In the genomic region with DNA sequence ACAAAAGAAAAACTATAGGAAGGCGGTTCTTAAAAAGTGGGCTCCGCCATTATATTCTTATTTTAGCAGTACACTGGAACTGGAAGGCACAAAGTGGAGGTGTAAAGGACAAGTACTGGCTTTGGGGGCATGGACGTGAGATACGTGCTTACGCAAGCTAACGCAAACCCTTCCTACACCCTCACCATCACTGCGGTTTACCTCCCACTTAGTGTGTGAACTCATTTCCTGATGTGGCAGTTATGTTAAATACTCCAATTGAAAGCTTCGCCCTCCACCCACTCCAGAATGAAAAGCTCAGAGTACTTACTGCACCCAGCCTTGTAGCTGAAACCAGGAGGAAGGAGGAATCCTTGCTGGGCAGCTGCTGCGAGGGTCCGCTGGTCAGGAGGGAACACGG, we compare ENCODE assay signal across 26 mouse cellular contexts.
"Had no signal": no experiment of that assay in that cellular context is flagged by ENCODE, and none has a peak within 500 bp of the region (broad histone marks: within the 10 kb centered on the region; RNA-seq: fewer than 3 reads in every experiment).

No protein-coding gene starts in this region.

- H3K4me2 ChIP-seq: heart, embryonic 12.5 days; hindbrain, embryonic 12.5 days; hindbrain, embryonic 15.5 days; kidney, embryonic 15.5 days; limb, embryonic 12.5 days; liver, embryonic 11.5 days; liver, embryonic 13.5 days had no signal

- H3K27me3 ChIP-seq: heart, embryonic 12.5 days; hindbrain, embryonic 12.5 days; hindbrain, embryonic 15.5 days; kidney, embryonic 15.5 days; limb, embryonic 12.5 days; liver, embryonic 13.5 days had no signal

- DNase-seq: gastrocnemius, adult 2 months; gastrocnemius, postnatal 10 days; gastrocnemius, postnatal 25 days; heart, adult 2 months; heart, postnatal 10 days; heart, postnatal 4 days; kidney, adult 11 months; kidney, adult 2 months; kidney, adult 9 months; kidney, postnatal 14 days; kidney, postnatal 36 days; layer of hippocampus, adult 9-11 months; layer of hippocampus, postnatal 36 days; liver; liver, embryonic 13.5 days had no signal

- H3K4me3 ChIP-seq: gastrocnemius, adult 2 months; heart, adult 2 months; heart, embryonic 12.5 days; hindbrain, embryonic 10.5 days; hindbrain, embryonic 12.5 days; hindbrain, embryonic 15.5 days; kidney, embryonic 15.5 days; limb, embryonic 10.5 days; limb, embryonic 12.5 days; liver, embryonic 13.5 days had no signal

- H3K9ac ChIP-seq: heart, embryonic 12.5 days; hindbrain, embryonic 12.5 days; hindbrain, embryonic 15.5 days; kidney, embryonic 15.5 days; limb, embryonic 12.5 days; liver, embryonic 13.5 days had no signal

- H3K9me3 ChIP-seq: hindbrain, embryonic 10.5 days; hindbrain, embryonic 12.5 days; hindbrain, embryonic 15.5 days; kidney, embryonic 15.5 days; limb, embryonic 10.5 days; limb, embryonic 12.5 days; liver, embryonic 13.5 days had no signal

- H3K36me3 ChIP-seq: hindbrain, embryonic 15.5 days; kidney, embryonic 15.5 days; liver, embryonic 13.5 days had no signal

- H3K4me1 ChIP-seq: heart, embryonic 12.5 days; hindbrain, embryonic 12.5 days; hindbrain, embryonic 15.5 days; kidney, embryonic 15.5 days; liver, embryonic 13.5 days had no signal

- H3K27ac ChIP-seq: gastrocnemius, adult 2 months; heart, adult 2 months; hindbrain, embryonic 10.5 days; hindbrain, embryonic 12.5 days; hindbrain, embryonic 15.5 days; hindbrain, postnatal 0 days; kidney, embryonic 15.5 days; kidney, postnatal 0 days; limb, embryonic 10.5 days; limb, embryonic 12.5 days; liver, embryonic 13.5 days had no signal

- ATAC-seq: hindbrain, postnatal 0 days; intestine, embryonic 16.5 days had no signal
